Mouse (Mus musculus) adipocyte (in vitro differentiated cells): ENCODE data around the gene Kremen1.

ENCODE experiments used
- DNase-seq: peaks from one replicate; pipeline ENCODE4 v3.0.0-alpha.2; 2016; ENCODE audit warnings: low spot score

Gene Kremen1

DNA sequence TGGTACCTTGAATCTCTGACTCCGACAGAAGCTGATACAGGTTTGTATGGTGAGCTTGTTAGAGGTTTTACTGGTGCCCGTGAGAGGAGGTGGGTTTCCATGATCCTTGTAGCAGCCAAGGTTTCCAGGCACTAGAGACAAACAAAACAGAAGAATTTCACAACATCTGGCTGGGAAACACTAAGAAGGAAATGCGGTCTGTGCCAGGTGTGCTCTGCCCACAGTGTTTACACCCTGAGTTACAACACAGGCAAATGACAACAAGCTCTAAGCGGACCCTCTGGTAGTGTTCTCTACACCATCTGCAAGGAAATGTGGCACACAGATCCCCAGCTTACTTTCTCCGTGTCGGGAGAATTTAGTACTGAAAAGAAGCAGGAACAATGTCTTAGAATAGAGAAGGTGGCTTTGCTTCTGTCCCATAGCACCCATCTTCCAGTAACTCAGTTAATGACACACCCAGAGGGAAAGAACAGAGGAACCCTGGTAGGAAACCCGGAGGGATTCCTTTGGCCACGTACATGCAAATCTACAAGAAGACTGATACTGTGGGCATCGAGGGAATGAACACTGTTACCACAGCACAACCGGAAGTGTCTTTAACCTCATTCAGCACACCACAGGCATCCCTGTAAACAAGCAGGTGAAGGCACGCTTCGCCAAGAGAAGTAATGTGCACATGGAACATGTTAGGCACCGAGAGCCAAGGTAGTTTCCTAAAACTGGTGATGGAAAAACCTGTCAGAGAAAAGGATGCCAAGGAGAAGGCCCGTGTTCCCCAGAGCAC lies 45.8 kb downstream of the Kremen1 start:
- DNase-seq = peak; percentile 7

DNA sequence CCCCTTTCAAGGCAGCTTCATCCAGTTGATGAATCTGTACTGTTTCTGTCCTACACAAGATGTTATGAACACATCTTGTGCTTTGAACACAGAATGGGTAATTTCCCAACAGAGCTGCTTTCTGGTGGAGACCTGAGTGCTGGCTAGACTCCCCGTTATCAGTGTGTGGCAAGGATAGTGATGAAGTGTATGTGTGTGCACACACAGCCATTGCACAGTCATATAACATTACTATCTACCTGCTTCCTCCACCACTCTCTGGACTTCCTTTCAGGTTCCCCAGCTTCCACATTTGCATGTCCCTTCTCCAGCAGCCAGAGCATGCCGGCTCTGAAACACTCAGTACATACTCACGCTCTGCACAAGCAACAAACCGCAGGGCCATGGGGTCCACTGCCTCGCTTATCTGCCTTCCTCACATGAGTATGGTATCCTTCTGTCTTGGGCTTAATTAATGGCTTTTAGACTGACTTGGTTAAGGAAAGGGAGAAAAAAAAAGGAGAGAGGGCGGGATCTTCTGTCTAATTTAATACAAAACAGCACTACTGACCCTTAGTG lies 46.8 kb downstream of the Kremen1 start:
- DNase-seq = no peak

DNA sequence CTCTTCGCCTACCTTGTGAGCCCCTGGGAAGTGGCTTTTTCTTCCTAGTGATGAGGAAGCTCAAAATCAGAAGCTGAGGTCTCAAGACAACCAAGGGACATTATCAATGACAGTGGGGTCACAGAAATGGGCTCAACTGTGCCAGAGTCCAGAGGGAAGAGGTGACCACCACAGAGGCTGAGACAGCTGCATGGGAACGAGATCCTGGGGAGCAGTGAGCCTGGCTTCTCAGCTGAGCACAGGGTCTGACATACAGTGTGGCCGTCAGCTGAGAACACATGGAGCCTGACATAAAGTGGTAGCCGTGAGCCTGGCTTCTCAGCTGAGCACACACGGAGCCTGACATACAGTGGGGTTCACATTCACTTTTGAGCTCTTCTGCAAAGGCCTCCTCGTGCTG lies 58.3 kb downstream of the Kremen1 start:
- no peak for DNase-seq

DNA sequence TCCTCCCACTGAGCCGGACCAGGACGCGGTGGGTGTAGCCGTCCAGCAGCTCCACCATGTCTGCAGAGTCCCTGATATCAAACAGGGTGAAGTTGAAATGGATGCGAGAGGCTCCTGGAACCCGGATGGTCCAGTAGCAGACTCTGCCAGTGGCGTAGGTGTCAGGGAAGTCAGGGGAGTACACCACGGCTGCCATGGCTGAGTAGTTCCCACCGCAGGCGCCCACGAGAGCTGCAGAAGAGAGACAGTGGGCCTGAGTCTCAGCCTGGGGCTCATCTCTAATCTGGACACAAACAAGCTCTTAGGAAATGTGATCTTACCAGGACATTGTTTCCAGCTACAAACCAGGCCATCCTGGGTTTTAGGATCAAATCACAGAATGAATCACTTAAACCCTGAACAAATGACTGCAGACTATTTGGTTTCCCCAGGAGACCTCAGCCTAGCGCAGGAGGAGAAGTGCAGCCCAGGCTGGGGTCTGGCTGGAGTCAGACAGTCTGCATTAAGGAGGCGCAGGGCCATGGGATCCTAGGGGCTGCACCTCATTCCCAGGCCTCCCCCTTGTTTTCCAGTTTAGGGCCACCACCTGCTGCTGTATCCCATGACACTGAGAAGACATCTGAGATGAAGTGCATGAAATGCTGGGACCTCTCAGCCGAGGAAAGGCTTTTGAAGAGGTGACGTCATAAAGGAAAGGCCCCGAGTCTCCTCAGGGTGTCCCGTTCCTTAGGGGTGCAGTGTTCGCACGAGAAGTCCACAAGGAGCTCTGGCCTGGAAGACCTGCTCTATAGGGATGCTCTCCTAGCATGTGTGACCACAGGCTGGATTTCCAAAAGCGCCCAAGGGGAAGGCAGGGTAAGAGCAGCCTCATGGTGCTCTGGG lies 59.3 kb downstream of the Kremen1 start:
- DNase-seq = no peak

DNA sequence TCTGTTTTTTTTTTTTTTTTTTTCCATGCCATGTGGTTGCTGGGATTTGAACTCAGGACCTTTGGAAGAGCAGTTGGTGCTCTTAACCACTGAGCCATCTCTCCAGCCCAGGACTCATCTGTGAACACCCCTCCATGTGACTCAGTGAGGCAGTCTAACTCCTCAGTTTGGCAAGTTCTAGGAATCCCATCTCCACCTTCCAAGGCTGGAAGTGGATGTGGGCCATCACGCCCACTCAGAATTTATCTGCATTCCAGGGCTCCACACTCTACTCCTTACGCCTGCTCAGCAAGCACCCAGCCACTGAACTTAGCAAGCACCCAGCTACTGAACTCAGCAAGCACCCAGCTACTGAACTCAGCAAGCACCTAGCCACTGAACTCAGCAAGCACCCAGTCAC lies 61.5 kb downstream of the Kremen1 start:
- DNase-seq = no peak

DNA sequence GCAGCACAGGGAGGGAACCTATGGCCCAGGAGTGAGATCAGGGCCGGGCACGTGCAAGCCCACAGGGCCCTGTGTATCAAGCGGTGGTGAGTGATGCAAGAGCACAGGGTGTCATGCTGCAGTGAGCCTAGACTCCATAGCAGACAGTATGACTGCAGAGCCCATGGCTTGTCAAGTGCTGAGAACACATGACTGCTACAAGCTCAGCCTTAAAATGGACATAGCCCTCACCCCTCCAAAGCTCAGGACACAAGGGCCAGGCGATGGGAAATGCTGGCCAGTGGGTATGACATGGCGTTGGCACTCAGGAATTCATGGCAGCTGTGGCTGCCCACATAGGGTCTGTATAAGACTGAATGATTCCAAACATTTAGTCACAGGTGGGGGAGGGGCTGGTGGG lies 64.3 kb downstream of the Kremen1 start:
- DNase-seq = no peak

DNA sequence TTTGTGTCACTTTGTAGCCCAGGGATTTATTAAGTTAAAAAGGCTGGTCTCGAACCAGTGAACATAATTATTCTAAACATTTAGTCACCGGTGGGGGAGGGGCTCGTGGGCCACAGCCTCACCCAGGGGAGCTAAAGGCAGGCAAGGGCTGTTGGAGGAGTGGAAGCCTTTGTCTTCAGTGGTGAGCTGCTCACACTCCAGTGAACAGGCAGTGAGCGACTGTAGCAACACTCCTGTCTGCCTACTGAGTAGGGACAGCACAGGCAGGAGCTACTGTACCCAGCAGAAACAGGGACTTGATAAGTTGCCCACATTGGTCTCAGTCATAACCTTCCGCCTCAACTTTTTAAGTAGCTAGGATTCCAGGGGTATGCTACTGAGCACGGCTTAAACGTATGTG lies 64.8 kb downstream of the Kremen1 start:
- no peak for DNase-seq

DNA sequence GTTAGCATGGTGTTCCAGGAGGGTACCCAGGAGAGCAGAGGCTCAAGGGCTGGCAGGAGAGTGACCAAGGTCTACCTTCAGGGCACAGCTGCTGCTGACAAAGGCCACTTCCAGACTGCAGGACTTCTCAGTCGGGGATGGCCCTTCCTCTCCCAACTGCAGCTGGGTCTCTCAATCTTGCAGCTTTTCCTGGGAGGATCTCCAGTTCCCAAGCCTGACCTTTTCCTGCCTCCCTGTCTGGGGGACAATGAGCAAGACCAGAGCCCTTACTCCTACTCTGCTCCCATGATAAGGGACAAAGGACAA lies 67.8 kb downstream of the Kremen1 start:
- no peak for DNase-seq

DNA sequence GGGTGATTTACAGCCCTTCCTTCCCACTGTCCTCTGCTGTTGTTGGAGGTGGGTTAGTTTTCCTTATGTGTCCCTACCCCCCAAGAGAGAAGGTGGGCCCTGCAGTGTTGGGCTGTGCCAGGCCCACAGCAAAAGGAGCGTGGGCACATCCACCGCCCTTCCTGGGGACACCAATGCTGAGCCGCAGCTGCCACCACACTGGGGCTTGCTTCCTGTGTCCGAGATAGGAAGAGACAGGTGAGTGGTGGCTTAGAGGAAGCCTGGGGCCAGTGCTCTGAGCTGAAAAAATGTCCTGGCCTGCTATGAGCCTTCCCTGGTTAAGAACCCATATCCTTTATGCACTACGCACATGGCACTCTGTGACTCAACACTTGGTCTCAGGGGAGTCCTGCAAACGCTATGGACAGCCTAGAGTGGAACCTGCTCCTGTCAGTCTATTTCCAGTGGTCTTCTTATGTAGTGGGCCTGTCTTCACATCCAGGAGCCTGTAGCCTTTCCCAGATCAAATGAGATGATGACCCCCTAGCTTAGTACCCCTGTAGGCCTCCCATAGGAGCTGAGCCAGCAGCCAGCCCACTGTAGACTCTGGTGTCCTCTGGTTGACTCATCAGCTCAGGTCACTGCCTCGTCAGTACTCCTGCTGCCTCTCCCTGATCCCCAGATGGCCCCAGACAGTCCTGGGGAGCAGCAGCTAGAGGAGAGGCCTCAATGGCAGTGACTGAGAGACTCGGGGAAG lies 68.3 kb downstream of the Kremen1 start:
- no peak for DNase-seq

DNA sequence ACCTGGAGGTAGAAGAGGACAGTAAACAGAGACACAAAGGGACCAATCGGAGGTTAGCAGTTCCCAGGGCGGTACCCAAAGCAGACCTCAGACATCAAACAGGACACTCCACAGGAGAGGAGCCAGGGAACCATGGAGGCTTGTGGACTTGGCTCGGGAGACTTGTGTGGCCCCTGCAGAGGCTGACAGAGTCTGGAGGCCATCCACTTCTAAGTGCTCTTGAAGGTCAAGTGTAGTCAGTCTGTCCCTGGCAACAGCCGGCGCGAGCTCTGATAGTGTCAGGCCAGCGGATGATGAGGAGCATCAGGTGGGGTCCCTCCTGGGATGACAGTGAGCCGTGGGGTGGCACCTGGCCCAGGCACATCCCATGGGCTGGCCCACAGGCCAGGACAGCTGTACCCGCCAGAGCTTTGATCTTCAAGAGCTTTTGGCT lies 69.3 kb downstream of the Kremen1 start:
- no peak for DNase-seq

DNA sequence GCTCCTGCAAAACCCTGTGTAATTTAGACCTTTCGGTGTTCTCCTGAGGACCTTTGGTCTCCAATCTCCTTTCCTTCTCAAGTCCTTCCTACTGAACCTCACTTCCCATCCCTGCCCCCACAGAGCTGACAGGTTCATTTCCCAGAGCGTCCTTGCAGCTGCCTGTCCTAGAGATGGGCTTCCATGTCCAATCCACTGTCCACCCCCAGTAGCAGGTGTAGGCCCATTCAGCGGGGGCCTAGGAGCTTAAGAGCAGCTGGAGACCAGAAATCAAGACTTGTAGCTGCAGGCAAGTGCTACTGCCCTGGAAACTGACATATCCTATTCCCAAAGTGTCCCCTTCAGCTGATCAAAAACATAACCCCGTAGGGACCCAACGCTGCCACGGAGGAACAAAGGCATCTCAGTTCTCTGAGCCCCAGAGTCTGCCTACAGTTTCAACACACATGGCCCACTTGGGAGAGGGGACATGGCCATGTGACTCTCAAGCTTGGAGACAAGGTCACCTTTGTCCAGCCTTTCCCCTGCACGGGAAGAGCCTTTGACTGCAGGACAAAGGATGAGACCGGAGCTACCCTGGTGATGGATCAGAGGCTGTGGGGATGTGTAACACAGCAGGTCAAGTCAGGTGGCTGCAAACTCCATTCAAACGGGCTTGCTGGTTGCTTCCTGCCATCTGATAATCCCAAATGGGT lies 72.0 kb downstream of the Kremen1 start:
- no peak for DNase-seq

DNA sequence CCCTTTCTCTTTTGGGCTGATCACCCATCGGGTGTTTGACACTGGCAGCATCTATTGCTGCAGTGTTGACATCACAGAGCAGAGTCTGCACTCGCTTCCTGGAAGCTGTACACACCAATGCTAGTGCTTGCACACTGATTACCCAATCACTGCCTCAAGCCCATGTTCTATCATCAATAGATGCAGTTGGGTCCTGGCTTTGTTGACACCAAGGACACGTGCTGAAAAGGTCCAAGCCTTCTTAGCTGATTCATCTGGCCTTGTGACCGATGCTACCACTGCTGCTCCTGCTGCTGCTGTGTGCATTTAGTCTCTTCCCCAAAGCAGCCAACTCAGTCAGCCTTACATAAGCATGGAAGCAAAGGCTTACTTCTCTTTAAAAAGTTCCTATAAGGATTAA lies 73.2 kb downstream of the Kremen1 start:
- no peak for DNase-seq

DNA sequence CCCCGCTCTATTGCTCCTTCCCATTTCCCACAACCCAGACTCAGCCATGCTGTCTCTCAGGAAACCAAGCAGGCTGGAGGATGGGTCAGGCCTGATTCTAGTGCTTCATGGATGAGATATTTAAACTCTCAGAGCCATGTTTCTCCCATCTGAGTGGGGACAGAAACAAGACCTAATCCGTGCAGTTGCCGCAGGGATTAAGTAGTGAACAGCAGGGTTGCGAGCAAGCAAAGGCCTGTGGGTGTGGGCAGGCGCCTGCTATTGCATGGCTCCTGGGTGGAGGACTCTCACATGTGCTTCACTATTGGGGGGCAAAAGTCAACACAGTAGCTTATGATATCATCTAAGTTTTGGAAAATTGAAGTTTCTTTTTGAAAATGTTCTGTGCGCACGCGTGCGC lies 76.5 kb downstream of the Kremen1 start:
- DNase-seq = no peak

DNA sequence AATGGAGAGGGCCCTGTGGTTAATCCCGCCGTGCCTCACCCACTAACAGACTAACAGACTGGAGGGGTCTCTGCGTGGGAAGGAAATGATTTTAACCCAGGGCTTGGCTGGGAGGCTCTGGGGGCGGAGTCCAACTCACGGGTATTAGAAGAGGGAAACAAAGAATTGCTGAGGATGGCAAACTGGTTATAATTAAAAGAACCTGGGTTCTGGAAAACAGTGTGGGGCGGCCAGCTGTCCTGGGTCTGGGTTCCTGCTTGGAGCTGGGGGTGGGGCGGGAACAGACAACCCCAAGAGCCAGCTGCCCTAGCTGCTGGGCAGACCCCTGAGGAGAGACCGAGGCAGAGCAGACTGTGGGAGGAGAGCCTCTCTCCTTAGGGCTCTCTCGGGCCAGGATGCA lies 77.1 kb downstream of the Kremen1 start:
- DNase-seq = no peak

DNA sequence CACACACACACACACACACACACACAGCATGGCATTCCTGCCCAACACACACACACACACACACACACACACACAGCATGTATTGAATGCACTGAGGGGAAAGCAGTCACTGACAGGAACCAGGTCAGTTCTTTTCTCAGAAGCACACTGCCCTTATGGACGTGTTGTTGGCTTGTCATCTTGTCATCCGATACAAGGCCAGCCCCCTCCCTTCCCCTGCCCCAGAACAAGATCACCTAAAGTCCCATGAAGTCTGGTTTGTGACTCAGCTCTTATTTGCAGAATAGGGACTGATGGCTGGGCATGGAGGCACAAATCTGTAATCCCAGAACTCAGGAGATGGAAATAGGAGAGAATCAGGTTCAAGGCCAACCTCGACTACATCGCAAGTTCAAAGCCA lies 78.5 kb downstream of the Kremen1 start:
- DNase-seq = no peak

DNA sequence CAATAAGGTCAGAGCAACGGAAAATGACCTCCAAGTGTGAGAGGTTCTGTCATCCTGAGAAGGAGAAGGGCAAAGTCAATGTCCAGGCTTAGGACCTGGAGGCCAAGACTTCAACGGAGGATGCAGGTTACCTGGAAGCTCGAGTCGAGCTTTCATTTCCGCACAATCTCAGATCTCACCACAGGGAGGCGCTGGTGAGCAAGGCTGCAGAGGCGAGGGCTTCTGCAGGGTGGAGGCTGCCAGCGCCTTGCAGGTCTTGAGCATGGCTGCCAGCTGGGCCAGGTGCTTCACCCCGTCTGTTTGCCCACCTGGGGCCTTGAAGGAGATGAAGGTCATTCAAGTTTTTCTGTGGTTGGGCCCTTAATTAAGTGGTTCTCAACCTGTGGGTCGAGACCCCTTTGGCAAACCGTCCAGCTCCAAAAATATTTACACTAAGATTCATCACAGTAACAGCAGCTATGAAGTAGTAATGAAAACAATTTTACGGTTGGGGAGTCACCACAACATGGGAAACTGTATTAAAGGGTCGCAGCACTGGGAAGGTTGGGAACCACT lies 79.4 kb downstream of the Kremen1 start:
- DNase-seq = peak; percentile 64

DNA sequence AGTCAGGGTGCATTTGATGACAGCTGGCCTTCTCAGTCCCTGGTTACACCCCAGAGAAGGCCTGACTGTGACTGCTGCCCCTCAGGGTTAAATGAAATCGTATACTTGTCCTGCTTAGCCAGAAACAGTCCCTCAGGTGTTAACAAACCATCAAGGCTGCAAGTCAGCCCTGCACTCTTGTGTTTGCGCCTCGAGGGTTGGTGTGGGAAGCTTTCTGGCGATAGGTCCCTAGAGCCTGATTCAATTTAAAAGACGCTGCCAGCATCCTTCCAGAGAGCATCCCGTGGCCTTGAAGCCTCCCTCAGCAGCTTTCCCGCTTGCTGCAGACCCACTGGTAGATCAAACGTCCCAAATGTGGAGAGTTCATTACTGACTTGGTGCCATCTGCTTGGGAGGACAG lies 82.0 kb downstream of the Kremen1 start:
- no peak for DNase-seq

DNA sequence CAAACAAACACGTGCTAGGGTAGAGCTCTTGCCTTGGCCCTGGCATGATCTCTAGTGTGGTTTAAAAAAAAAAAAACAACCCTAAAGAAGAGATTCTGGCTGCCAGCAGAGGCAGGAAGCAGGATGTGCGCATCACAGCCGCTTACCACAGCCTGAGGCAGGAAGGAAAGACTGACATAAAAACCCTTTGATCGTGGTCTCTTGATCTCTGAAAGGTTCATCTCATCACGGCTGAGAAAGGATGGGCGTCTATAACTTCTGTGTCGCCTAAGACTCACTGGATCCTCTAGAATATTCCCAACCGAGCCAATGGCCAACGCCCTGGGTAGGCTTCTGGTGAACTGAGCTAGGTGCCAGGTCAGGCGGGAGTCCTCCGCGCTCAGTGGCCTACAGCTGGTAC lies 84.2 kb downstream of the Kremen1 start:
- no peak for DNase-seq

DNA sequence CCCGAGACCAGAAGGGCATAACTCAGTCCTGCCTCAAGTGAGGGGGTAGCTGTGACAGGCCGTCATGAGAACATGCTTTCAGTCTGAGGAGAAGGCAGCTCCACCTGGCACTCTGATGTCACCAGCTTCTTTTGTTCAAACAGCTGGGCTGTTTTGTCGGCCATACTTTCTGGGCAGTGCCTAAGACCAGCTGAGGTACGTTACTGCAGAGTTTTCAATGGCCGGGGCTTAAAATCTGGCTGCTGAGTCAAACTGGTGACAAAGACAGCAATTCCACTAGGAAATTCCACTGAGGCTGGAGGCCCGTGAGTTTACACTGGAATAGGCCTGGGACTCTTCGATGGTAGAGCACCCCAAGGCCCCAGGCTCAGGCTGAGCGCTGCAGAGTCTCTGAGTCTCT lies 84.7 kb downstream of the Kremen1 start:
- no peak for DNase-seq

DNA sequence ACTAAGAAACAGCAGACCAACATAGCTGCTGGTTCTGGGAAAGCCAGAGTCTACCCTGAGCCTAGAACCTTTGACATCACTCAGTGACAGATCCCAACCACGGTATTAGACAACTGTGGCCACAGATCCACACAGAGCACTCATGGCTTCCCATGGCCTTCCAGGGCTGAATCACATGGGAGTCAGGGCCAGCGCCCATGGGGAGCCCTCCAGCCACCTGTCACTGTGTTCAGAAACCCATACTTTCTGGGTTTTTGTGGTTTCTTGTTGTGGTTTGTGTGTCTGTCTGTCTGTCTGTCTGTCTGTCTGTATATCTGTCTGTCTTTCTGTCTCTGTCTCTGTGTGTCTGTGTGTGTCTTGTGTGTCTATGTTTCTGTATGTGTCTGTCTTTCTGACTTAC lies 85.5 kb downstream of the Kremen1 start:
- no peak for DNase-seq

DNA sequence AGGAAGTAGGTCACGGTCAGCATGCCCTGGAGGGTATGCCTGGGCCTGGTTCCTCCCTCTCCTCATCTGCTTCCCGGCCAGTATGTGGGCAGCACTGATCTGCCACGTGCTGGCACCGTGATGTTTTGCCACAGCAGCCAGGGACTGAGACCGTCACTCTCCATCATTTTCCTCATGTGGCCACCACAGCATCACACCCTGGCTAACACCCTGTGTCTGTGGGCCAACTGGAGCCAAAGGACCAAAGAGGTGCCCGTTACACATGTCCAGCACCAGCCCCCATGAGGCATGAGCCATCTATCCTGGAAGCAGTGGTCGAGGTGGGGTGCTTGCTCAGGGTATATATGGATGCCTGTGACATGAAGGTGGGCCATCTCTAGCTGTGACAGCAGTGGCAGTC lies 86.2 kb downstream of the Kremen1 start:
- no peak for DNase-seq

DNA sequence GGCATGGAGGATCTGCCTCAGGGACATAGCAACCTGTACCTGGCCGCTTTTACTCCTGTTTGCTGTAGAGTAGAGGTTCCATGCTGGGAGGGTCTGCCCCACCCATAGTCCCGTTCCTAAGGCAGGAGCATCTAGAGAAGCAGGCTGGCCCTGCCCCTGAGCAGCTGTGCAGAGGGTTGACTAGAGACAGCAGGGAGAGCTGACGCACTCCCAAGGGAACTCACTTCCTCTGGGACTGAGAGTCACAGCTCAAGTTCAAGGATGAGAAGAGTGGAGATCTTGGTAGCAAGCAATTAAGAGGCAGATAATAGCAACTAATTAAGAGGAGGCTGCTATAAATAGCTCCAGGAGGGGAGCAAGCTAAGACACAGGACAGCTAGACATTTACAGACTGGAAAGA lies 88.5 kb downstream of the Kremen1 start:
- DNase-seq = no peak
